Mouse (Mus musculus): ENCODE results near the gene Aff1. TPM values are rescaled to one million over a fixed set of nuclear protein-coding genes. Genes with fewer than 3 reads are reported as not detected.
A peak's percentile ranks its signal among the peaks of the same experiment; 100 is the strongest.

Gene Aff1
- total RNA-seq, 2 experiments from 2014 or later: 20.8 to 23.0 TPM

GRCm38 (mm10) chr5:103725268-103726149 lies 33.3 kb downstream of the Aff1 start:
- no peak for DNase-seq (ENCODE audit: low spot score in 2 of 2)

GRCm38 (mm10) chr5:103726281-103726938 lies 34.2 kb downstream of the Aff1 start:
- peak in 1 of 2 experiments; percentile 17 for DNase-seq (ENCODE audit: low spot score in 2 of 2)

GRCm38 (mm10) chr5:103727777-103728395 lies 35.7 kb downstream of the Aff1 start:
- DNase-seq (ENCODE audit: low spot score in 2 of 2): no peak

GRCm38 (mm10) chr5:103729225-103729624 lies 37.1 kb downstream of the Aff1 start:
- no peak for DNase-seq (ENCODE audit: low spot score in 2 of 2)

GRCm38 (mm10) chr5:103730142-103730541 lies 38.0 kb downstream of the Aff1 start:
- DNase-seq (ENCODE audit: low spot score in 2 of 2): no peak

DNA sequence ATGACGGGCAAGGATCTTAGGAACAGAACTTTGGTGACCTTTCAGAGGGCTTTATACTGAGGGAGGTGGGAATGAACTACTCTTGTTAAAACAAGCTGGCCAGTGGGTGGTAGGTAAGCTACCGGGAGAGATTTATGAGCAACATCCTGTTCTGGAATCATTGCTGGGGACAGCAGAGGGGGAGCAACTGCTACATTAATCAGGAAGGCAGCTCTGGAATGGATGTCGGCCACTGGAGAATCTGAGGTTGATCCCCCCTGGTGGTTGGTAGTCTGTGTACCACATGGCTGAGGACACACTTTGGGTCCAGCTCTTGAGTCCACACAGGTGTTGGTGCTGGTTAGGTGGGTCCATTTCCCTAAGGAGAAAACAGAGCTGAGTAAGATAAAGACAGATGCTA lies 38.6 kb downstream of the Aff1 start:
- DNase-seq (ENCODE audit: low spot score in 2 of 2): no peak

- no peak for DNase-seq (ENCODE audit: low spot score in 2 of 2)
Measured at GRCm38 (mm10) chr5:103732581-103732980, 40.4 kb downstream of the Aff1 start.

- no peak for DNase-seq (ENCODE audit: low spot score in 2 of 2)
Measured at GRCm38 (mm10) chr5:103735411-103736112, 43.4 kb downstream of the Aff1 start.

- no peak for DNase-seq (ENCODE audit: low spot score in 2 of 2)
Measured at GRCm38 (mm10) chr5:103736553-103737207, 44.5 kb downstream of the Aff1 start.

- peak in 1 of 2 experiments; percentile 23 for DNase-seq (ENCODE audit: low spot score in 2 of 2)
Measured at GRCm38 (mm10) chr5:103737208-103738066, 45.3 kb downstream of the Aff1 start.

DNA sequence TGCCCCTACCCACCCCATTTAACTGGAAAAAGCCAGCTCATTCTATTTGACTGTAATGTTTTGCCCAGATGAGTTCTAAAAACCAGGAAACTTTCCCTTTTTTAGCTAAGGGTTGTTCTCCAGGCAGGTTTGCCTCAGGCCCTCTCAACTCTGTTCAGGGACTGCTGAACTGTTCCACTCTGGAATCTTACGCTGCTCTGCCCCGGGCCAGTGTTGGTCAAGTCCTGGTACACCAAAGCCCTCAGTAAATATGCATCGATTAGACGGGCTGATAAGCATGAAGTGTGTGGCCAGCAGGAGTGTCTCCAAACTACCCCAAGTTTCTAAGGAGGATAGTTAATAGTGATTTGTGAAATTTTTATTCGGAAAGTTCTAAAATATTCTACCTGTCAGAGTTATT lies 46.3 kb downstream of the Aff1 start:
- no peak for DNase-seq (ENCODE audit: low spot score in 2 of 2)

DNA sequence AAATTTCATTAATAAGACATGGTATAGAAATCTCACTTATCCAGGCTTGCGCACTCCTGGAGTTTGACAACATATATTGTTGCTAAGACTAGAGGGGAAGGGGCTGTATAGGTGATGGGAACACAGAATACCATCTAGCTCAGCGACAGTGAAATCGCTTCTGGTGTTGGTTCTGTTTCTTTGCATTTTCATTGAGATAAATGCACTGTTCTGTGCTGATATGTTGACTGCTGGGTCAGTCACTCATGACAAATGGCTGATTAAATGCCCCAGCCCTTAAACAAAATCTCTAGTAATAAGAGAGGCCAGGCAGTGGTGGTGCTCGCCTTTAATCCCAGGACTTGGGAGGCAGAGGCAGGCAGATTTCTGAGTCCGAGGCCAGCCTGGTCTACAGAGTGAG lies 47.0 kb downstream of the Aff1 start:
- no peak for DNase-seq (ENCODE audit: low spot score in 2 of 2)

- no peak for DNase-seq (ENCODE audit: low spot score in 2 of 2)
Measured at GRCm38 (mm10) chr5:103740093-103740902, 48.1 kb downstream of the Aff1 start.

DNA sequence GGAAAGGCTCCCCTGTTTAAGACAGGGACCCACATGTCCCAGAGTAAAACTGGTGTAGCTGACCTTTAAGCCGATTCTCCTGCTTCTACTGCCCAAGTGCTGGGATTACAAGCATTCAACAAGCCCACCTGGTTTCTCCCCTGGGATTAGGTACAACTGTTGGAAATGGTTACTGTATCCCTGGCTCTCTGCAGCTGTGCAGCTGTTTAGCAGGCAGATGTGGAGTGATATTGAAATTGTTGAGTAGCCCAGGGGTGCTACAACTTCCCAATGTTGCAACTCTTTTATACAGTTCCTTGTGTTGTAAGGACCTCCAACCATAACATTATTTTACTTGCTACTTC lies 48.7 kb downstream of the Aff1 start:
- DNase-seq (ENCODE audit: low spot score in 2 of 2): no peak

DNA sequence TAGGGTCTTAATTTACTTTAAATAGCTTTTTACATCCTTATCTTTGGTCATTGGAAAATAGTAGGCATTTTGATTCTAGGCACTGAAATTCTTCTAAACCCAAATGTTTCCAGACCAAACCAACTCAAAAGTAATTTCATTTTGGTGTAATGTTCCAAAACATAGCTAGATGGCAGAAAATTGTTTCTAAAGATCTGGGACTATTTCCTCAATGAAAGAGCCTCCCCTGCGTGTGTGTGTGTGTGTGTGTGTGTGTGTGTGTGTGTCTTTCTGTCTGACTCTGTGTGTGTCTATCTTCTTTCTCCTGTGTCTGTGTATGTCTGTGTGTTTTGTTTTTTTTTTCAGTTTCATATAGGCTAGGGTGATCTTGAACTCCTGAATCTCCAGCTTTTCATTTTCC lies 49.3 kb downstream of the Aff1 start:
- DNase-seq (ENCODE audit: low spot score in 2 of 2): no peak

DNA sequence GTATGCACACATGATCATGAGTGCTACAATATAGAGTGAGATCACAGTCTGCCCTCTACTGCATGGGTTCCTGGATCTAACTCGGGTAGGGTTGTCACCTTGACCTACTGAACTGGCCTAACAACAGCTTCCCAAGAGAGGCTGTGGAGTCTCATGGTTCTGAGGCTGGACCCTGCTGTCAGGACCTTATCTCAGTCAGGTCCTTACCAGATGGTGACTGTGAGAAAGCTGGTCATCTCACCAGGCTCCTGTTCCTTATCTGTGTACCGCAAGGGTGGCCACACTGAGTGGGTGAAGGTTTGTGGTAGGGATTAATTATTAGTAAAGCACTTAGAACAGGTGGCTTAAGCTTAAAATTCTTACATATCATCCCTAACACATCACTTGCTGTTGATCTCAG lies 49.8 kb downstream of the Aff1 start:
- no peak for DNase-seq (ENCODE audit: low spot score in 2 of 2)

DNA sequence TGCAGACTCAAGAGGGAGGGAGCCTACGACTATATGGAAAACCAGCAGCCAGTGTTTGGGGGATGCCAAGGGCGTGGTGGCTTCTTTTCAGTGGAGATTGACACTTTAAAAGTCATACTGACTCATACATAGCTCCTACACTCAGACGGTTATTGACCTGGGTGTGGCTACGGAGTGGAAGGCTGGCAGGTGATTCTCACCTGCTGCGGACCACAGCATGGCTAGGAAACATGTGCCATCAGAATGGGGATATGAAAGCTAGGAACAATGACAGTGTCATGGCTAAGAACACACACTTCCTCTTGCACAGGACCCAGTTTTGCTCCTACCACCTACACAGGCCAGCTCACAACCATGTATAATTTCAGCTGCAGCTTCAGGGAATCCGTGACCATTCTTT lies 52.4 kb downstream of the Aff1 start:
- no peak for DNase-seq (ENCODE audit: low spot score in 2 of 2)

DNA sequence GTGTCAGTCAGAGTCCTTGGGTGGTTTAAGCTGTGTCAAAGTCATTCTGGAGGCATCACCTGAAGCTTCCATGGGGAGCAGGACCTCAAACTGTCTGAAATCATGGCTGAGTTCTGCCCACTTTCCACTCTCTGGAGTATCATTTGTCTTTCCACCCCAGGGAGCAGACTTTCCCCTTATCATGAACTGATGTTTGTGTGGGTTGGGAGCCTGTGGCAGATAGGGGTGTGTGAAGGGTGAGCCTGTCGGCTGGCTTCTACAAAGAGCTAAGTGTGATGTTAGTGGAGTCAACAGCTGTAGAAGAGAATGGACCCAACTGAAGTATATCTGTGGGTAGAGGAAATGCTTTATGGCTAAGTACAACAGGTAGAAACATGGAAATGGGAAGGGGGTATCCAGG lies 53.5 kb downstream of the Aff1 start:
- no peak for DNase-seq (ENCODE audit: low spot score in 2 of 2)

GRCm38 (mm10) chr5:103746561-103747085 lies 54.4 kb downstream of the Aff1 start:
- DNase-seq (ENCODE audit: low spot score in 2 of 2): no peak
